Mouse (Mus musculus): ENCODE measurements around the gene Cdkl4. TPM values are rescaled to one million over a fixed set of nuclear protein-coding genes. Genes with fewer than 3 reads are reported as not detected.
"Not testable (repeated sequence)": the region's sequence is repeated elsewhere in the genome, so short reads cannot be mapped to it uniquely, and the experiment has no call there.

The Cdkl4 gene
- total RNA-seq (2021) = under 1 TPM; 0.07 to 0.13 TPM
- long read RNA-seq, experiment 1, partial matches to known transcripts = 0 of 1 reads
- long read RNA-seq, experiment 1, other reads (novel, unspliced or antisense) = 1 of 1 reads
- long read RNA-seq, experiment 2 = 0 reads

DNA sequence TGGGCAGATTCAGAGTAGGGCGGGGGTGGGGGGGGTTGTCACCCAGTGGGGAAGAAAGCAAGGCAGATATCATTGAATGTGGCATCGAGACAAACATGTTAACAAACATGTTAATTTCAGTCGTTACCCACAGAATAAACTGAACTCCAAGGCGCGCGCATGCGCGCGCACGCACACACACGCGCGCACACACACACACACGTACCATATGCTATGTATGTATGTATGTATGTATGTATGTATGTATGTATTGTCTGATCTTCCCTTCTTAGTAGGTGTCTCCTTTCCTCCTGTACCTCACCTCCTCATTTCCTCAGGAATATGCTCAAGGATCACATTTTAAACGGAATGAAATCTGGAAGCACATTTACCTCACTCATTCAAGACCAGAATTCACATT, at the start of gene Cdkl4:
Gene Cdkl4, minus strand, starts transcription at position 175 of the 400 bp plus-strand sequence.
- DNase-seq (ENCODE audit: low spot score in 2 of 2) = no peak

DNA sequence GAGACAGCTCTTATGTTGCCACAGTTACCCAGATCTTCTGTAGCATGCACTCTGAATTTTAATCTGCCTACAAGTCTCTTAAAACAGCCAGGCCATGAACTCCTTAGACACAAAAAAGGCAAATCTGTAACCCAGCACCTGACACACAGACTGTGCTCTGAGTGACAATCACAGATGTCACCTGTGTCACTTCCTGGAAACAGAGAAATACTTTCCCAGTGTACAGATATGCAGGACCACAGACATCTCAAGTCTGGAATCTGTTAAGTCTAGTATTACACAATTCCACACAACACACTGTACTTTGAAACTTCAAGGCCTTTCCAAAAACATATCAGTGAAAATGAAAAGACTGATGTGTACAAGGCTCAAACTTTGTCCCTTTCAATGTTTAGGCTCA, 47.4 kb upstream of the Cdkl4 start:
- no peak for DNase-seq (ENCODE audit: low spot score in 2 of 2)

DNA sequence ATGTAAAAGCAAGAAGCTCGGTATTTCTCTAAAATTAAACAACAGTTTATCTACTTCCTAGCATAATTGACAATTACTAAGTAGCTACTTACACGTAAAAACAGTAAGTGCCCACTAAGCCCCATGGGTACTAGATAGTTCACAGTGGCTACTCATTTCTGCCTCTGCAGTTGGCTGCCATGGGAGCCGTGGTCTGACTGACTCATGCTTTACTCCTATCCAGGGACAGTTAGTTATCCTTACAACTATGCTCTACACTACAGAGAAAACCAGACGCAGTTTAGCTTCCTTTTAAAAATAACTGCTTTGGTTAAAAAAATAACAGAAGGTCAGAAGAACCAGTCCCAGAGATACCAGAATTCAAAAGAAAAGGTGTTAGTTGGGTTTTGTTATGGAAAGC, 44.1 kb upstream of the Cdkl4 start:
- no peak for DNase-seq (ENCODE audit: low spot score in 2 of 2)

DNA sequence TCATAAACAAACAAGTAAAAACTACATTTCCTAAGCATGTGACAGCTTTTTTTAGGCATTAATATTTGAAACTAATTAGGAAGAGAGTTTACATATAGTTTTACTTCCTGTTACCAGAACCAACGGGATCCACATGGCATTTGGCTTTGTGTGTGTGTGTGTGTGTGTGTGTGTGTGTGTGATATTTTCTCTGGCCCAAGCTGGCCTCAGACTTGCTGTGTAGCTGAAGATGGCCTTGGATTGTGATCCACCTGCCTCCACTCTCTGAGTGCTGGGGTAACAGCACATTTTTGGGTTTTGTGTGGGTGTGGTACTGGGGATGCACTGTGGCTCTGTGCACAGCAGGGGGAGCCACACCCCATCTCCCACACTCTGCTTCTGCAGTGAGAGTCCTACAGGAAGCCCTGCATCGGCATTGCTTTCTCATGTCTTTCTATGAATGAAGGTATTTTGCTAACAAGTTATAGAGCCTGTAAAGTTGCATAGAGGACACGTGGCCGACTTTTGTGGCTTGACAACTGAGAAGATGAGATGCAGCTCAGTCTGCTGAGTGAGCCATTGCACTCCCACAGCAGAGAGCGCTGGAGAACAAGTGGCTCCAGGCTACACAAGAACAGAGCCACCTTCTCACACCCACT, 43.3 kb upstream of the Cdkl4 start:
- peak; percentile 46 to 58 for DNase-seq (ENCODE audit: low spot score in 2 of 2)

DNA sequence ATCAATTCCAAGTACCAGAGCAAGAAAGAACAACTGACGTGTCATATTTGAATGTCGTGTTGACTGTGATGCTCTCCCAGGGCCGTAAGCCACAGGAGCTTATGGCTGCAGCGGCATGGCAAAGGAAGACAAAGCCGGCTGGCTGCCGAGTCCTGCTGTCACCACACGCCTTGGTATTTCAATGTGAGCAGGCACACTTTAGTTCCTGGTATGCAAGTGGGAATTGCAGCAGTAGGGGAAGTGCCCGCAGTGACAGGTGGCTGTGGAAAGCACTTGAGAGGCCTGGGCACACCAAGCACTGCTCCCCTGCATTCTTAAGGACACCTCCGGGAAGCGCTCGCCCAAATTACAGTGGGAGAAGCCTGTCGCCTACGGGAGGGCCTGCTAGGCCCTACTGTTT, 41.9 kb upstream of the Cdkl4 start:
- DNase-seq (ENCODE audit: low spot score in 2 of 2) = no peak

DNA sequence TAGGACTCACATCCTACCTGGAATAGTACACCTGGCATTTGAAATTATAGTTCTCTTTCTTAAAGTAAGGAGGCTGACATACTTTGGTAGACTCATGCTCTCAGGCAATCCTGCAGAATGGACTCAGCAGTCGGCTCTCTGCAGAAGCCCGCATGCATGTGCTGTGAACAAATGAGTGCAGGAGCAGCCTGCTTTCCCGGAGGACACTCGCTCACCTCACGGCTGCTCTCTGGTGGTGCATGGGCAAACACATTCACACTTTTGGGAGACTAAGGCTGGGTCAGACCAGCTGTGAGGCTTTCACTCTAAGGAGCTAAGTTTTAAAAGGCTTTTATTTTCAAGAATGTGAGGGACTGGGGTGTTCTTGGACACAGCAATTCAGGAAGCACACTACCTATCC, 41.3 kb upstream of the Cdkl4 start:
- DNase-seq (ENCODE audit: low spot score in 2 of 2) = no peak

DNA sequence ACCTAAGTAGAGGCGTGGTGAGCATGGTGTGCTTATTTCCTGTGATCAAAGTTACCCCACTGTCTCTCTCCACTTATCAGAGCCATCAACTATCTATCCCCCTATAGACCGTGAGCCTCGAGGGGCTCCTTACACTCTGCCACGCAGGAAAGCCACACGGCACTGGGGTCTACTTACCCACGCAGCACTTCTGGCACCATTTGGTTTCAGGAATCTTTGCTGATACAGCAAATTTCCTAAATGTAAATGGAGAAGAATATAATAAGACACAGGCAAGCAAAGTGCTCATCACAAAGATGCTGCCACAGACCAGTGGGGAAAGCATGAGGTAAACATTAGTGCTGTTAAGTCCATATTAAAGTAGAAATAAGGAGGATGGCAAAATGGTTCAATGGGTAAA, 26.2 kb upstream of the Cdkl4 start:
- no peak for DNase-seq (ENCODE audit: low spot score in 2 of 2)

DNA sequence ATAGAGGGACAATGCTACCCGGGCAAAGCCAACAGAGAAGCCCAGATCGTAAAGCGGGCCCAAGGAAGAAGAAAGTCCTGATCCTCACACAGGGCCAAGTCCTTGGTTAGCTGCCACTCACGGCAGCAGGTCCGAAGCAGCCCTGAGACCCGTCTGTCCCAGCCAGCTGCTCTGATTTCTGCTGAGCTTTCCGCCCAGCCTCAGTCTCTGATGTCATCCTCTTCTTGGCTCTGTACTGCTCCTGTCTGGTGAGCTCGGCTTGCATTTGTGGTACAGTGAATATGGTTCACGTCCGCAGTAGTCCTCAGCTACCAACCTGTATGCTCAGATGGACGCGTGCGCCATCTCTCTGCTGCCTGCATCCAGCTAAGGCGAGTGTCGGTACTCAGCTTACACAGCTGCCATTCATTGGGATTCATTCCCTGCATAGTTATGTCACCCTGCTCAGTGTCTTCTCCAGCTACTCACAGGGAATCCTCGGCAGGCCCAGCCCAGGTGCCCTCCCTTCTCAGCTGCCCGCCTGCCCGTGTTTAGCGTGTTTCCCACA, 25.5 kb upstream of the Cdkl4 start:
- no peak for DNase-seq (ENCODE audit: low spot score in 2 of 2)

DNA sequence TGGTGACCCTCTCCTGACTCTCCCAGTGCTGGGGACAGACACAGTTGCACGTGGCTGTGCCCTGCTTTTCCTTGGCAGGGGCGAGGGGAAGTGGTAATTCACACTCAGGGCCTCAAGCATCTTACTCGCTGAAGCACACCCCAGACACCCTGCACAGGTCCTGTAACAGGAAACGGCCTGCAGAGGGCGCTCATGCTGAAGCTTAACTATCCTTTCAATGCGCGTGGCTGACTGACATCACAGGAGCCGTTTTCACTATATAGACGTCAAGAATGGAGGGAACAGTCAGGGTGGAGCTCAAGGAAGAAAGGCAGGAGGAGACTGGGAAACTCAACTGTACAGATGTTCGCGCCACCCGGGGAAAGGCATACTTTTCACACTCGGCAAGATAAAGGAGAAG, 23.8 kb upstream of the Cdkl4 start:
- DNase-seq (ENCODE audit: low spot score in 2 of 2) = peak in 1 of 2 experiments; percentile 39

DNA sequence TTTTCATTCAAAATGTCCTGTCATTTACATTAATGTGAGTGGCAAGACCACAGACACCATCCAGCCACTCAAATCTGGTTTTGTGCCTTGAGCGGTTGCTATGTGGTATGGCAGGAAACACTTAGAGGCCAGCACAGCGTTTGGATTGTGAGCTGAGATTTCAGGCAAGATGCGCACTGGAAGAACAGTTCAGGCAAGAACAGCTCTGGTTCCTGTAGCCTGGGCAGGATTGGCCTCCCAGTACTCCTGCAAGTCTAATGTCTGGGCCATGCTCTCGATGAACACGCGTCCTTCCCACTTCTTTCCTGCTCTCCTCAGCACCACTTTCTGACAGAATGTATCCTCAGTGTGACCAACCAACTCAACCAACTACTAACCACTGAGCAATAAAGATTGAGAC, 5.4 kb upstream of the Cdkl4 start:
- DNase-seq (ENCODE audit: low spot score in 2 of 2) = no peak

DNA sequence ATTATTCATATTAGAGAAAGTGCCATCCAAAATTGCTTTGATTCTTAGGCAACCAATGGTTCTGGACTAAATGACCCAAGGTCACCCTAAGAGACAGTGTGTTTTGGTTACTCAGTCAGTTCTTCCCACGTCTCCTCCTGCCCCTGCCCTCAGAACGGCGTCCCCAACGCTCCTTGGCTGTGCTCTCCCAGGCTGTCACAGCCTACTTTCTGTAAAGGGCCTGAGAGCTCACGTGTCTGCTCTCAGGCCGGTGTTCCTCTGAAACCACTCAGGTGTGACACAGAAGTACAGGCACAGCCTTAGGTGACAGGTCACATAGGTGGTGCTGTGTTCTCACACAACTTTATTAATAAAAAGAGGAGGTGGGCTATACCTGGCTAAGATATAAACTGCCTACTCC, 2.3 kb upstream of the Cdkl4 start:
- DNase-seq (ENCODE audit: low spot score in 2 of 2) = no peak

DNA sequence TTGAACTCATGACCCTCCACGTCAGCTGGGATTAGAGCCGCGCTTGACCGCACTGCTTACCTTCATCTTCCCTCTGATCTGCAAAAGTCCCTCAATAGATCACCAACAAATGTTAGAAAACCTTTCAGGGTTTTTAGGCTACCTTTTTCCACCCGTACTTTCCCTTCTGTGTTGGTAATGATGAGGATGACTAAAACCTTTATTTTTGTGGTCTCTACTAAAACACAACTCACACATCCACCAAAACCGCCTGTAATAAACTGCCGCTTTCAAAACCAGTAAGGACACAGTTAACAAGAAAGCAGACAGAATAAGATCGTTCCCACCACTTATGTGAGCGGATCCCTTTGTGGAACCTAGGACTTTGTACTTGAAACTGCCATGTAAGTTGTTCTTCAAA, 1.5 kb upstream of the Cdkl4 start:
- no peak for DNase-seq (ENCODE audit: low spot score in 2 of 2)

DNA sequence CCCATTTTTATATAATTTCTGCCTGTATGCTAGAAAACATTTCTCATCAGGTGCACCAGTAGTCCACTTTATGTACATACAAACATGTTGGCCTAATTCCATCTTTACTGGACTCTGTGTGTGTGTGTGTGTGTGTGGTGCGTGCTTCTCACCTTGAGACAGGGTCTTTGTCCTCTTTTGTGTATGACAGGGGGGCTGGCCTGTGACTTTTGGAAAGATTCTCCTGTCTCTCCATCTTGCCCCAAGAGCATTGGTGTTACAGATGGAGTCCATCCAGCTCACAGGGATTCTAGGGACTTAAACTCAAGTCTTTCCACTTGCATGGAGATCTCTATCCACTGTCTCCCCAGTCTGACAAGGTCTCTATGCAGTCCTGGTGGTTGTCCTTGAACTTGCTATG, 428 bp upstream of the Cdkl4 start:
- DNase-seq (ENCODE audit: low spot score in 2 of 2) = no peak

DNA sequence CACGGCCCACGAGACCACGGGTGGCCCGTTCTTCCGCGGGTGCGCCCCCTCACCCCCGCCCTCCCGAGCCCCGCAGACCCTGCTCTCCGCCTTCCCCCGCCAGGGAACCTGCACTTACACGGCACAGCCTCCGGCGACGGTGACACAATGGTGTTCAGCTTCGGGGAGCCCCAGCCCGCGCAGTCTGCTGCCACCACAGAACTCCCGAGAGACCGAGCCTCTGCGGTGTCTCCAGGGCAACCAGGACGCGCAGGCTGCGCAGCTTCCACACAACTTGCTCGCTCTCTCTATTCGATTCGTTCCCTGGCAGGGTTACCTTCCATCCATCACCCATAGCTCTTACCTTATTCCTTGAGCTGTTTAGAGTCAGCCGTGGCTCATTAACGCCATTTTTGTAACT, 399 bp downstream of the Cdkl4 start:
- DNase-seq (ENCODE audit: low spot score in 2 of 2) = peak in 1 of 2 experiments; percentile 30

DNA sequence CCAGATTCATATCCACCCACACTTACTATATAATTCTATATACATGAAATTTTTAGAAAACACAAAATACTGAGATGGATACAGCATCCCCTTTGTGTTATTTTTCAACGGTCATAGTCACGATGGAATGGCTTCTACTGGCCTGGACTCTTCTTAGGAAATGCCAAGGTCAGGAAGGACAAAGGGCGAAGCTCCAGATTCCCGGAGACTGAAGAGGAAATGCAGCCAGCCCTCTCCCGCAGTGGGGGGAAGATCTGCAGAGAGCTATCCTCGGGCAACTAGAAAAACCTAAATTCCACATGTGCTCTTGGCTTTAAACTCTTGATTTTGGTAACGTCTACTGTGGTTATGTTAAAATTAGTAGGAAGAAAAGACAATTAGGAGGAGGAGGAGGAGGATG, 2.6 kb downstream of the Cdkl4 start:
- DNase-seq (ENCODE audit: low spot score in 2 of 2) = no peak

DNA sequence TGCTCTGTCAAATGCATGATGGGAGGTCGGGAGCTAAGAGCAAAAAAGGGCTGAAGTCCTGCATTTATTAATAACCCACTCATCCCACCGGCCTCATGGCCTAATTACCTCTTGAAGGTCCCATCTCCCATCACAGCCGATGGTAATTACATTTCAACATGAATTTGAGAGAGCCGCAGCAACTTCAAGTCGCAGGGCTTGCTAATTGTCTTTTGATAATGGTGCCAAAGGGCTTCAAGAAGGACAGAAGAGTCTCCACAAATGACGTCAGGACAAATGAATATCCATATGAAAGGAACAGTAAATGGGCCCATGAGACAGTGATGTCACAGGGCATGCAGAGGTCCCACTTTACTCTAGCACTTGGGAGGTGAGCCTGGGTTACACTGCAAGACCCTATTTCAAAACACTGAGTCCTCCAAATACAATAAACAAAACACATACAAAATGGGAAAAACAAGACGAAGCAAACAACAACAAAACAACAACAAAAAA, 3.1 kb downstream of the Cdkl4 start:
- no peak for DNase-seq (ENCODE audit: low spot score in 2 of 2)

DNA sequence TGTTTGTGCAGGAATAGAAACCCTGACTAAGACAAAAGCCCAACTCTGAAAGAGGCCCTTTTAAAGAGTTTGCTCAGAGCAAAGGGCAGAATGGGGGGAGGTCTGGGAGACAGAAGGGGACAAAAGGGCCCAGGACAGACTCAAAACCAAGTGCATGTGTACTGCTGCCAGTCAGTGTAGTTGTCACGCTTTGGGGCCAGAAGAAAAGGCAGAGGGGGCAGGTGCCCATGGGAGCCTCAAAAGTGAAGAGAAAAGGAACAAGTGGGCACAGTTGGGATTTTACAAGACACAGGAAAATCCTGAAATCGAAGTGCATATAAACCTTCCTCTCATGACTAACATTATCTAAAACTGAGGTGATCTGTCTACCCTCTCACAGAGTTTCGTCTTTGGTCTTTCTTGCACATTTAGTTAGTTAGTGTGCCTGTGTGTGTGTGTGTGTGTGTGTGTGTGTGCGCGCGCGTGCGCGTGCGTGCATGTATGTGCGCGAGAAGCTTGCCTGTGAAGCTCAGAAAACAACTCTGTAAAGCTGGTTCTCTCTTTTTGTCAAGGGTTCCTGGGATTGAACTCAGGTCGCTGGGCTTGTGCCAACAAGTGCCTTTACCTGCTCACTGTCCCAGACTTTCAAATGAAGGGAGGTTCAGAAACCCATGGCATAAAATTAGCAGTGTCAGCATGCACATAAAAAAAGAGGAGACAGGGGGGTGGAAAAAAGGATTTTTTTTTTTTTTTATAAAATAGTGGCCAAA, 5.3 kb downstream of the Cdkl4 start:
- no peak for DNase-seq (ENCODE audit: low spot score in 2 of 2)

DNA sequence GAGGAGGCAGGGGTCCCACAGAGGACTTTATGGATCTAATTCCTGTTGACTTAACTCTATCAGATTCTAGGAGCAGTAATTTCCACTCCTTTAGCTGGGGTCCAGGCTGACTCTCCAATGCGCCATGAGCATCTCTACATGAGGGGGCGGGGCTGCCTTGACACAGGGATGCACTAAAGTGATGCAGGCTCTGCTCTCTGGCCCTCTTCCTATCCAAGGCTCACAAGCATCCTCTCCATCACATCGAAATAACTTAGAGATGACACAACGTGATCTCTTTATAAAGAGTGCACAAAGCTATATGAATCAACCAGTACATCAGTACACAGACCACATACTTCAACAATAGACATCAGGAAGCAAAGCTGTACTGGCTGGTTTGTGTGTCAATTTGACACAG, 6.2 kb downstream of the Cdkl4 start:
- no peak for DNase-seq (ENCODE audit: low spot score in 2 of 2)

DNA sequence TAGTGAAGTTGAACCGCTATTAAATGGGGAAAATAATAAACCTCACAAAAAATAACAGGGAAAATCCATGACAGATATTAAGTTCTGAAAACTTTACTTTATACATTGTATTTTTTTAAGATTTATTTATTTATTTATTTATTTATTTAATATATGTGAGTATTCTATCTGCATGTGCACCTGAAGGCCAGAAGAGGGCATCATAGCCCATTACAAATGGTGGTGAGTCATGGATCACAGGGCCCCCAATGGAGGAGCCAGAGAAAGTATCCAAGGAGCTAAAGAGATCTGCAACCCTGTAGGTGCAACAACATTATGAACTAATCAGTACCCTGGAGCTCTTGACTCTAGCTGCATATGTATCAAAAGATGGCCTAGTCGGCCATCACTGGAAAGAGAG, 7.9 kb downstream of the Cdkl4 start:
- not testable (repeated sequence) for DNase-seq (ENCODE audit: low spot score in 2 of 2)

DNA sequence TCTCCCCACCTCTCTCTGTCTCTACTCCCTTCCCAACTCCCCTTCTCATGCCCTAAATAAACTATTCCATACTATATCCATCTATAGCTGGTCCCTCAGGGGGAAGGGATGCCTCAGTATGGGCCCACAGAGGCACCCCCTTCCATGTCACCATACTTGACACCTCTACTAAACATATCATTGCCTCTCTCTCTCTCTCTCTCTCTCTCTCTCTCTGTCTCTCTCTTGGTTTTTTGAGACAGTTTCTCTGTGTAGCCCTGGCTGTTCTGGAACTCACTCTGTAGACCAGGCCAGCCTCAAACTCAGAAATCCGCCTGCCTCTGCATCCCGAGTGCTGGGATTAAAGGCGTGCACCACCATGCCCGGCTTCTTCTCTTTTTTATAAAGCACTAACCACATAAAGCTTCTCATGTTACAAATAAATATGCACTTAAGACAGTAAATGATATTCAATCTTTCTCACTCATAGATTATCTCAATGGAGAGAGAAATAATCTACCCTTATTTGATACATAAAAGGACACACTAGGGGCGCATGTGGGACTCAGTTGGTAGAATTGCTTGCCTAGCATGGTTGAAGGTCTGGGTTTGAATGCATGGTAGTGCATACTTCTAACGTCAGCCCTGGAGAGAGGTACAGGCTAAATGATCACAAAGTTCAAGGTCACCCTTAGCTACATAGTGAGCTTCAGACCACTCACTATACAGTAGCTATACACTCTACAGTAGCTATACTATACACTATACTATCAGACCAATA, 8.6 kb downstream of the Cdkl4 start:
- DNase-seq (ENCODE audit: low spot score in 2 of 2) = no peak

DNA sequence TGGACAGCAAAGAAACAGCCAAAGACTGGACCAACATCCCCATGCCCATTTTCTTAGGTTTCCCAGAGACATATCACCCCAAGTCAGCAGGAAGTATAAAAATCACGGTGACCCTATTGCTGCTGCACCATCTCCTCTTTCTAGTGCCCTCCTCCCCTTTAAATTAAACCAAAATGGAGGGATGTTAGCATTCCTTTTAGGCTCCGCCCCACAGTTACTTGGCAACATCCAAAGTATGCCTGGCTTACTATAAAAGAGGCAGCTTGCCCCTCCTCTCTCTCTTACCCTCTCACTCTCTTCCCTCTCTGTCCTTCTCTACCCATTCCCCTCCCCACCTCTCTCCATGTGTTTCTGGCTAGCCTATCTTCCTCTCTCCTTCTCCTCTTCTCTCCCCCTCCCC, 9.2 kb downstream of the Cdkl4 start:
- DNase-seq (ENCODE audit: low spot score in 2 of 2) = no peak

DNA sequence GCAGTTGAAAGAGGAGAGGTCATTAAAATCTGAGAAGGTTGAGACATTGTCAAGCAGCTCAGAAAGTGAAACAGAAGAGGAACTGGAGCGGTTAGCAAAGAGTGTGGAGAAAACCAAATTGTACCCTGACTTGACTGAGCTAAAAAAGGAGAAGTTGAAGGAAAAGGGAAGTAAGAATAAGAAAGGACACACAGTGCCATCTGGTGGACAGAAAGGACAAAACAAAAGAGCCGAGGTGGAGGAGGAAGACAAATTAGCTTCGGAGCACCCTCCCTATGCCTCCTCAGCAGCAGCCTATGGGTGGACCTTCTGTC, 13.0 kb downstream of the Cdkl4 start:
- no peak for DNase-seq (ENCODE audit: low spot score in 2 of 2)

Data from gastrocnemius, postnatal 4 days (tissue).